Mouse (Mus musculus) hindbrain, embryonic 13.5 days (tissue): Measurements from ENCODE around the gene Eddm3b. TPM values are rescaled to one million over a fixed set of nuclear protein-coding genes. Genes with fewer than 3 reads are reported as not detected.

Experiments used
- ATAC-seq: fragments of 200-750 bp; cut with Nextera tagmentation; 2 replicates; pipeline ENCODE4 v1.8.0; 2017; ENCODE audit warnings: moderate TSS enrichment; ENCODE audit not compliant: low FRiP score
- H3K27ac ChIP-seq: fragments of 300-500 bp; sonication (generic); 2 replicates; pipeline ENCODE4 v1.5.1; 2015; ENCODE audit warnings: inconsistent platforms, mild to moderate bottlenecking, moderate library complexity
- H3K27me3 ChIP-seq: fragments of 300-500 bp; sonication (generic); 2 replicates; pipeline ENCODE4 v1.6.1; 2015; ENCODE audit warnings: mild to moderate bottlenecking, inconsistent platforms
- H3K36me3 ChIP-seq: fragments of 300-500 bp; sonication (generic); 2 replicates; pipeline ENCODE4 v1.6.1; 2015; ENCODE audit warnings: mild to moderate bottlenecking, inconsistent platforms
- H3K4me1 ChIP-seq: fragments of 300-500 bp; sonication (generic); replicated peaks from 2 replicates; pipeline ENCODE4 v1.6.1; 2015; ENCODE audit warnings: inconsistent platforms
- H3K4me2 ChIP-seq: fragments of 300-500 bp; sonication (generic); 2 replicates; pipeline ENCODE4 v1.6.1; 2015; ENCODE audit warnings: inconsistent platforms, mild to moderate bottlenecking, moderate library complexity
- H3K4me3 ChIP-seq: fragments of 300-500 bp; sonication (generic); 2 replicates; pipeline ENCODE4 v1.5.1; 2015; ENCODE audit warnings: mild to moderate bottlenecking, inconsistent platforms
- H3K9ac ChIP-seq: fragments of 300-500 bp; sonication (generic); 2 replicates; pipeline ENCODE4 v1.6.1; 2015; ENCODE audit warnings: mild to moderate bottlenecking, inconsistent platforms
- H3K9me3 ChIP-seq: fragments of 300-500 bp; sonication (generic); 2 replicates; pipeline ENCODE4 v1.6.1; 2016; ENCODE audit warnings: inconsistent platforms
- WGBS: fragments of 180-500 bp; shearing (Covaris S2); methylation state at CpG from one replicate; pipeline ENCODE4 v1.1.7; 2015; 5-methylcytosine and 5-hydroxymethylcytosine counted together
- polyA plus RNA-seq: library from polyadenylated mRNA; unstranded; fragments of >200 nt; fragmentation: Nextera tagmentation; extraction: Ambion mirVana; gene quantifications from 2 replicates; pipeline ENCODE4 v1.2.1, GENCODE M21; 2015

Gene Eddm3b
- polyA plus RNA-seq, 1 experiment from 2014 or later, result not detected

DNA sequence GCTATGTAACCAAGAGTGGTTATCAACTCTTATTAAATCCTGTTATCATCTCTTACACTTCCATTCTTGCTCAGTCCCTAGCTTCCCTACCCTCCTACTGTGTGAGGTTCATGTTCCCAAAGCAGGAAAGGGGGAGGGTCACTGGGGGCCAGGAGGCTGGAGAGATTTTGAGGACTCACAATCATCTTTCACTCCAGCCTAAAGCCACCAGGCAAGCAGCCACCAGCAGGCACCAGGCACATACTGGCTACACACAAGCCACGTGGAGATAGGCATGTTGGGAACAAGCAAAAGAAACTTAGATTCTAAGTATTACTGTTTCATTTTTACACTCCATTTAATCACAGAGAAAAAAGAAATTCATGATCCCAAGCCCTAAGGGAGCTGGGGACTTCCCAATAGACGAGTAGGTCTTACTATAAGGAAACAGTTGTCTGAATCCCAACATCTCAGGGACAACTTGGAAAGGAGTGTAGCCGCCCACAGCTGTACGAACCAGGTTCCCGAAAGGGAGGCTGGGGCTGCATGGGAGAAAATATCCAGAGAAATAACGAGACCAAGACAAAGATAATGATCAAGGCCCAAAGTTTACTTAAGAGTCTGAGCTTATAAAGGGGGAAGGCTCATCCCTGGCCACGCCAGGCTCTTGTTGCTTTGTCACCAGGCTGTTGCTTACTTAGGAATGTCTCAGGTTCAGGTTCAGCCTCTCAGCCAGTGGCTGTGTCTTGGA, 17.0 kb downstream of the Eddm3b start:
- Histone ChIP-seq H3K4me3 (no peak overlapping the region), H3K9me3 (no peaks in the 10 kb centered on the region), H3K9ac (no peak overlapping the region), H3K27me3 (no peaks in the 10 kb centered on the region), H3K36me3 (no peaks in the 10 kb centered on the region), H3K4me1 (no peaks in the 10 kb centered on the region), H3K4me2 (no peak overlapping the region), H3K27ac (no peak overlapping the region)
- 84% methylated on average over 7 of the region's 7 CpGs for WGBS
- no peak for ATAC-seq

DNA sequence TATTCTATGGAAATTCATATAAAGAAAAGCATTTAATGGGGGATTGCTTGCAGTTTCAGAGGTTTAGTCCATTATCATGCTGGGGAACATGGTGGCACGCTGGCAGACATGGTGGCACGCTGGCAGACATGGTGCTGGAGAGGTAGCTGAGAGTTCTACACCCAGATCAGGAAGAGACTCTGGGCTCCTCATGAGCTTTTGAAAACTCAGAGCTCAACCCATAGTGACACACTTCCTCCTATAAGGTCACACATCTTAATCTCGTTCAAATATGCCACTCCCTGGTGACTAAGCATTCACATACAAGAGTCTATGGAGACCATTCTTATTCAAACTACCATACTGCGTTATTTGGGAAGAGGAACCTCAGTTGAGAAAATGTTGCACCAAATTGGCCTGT, 18.1 kb downstream of the Eddm3b start:
- WGBS, result 93% methylated on average over 4 of the region's 4 CpGs
- Histone ChIP-seq H3K4me1 (no peaks in the 10 kb centered on the region), H3K4me3 (no peak overlapping the region), H3K36me3 (no peaks in the 10 kb centered on the region), H3K27me3 (no peaks in the 10 kb centered on the region), H3K4me2 (no peak overlapping the region), H3K9me3 (no peaks in the 10 kb centered on the region), H3K9ac (no peak overlapping the region), H3K27ac (no peak overlapping the region)
- no peak for ATAC-seq

DNA sequence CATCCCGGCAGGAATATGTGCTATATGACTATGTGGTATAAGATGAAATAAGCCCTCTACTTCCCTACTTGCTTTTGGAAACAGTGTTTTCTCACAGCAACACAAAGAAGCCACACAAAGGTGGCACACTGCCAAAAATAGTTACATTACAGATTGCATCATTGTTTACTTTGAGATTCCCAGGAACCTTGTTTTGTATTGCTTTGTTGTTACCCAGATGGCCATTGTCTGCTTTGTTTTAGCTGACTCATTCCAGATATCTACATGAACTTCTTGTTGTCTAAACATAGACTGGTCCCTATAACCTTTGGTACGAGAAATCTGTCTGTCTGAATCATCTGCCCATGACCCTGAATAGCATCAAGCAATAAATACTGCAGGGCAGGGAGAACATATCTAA, 26.1 kb downstream of the Eddm3b start:
- H3K4me2 ChIP-seq, result no peak overlapping the region
- H3K27me3 ChIP-seq, result no peaks in the 10 kb centered on the region
- H3K36me3 ChIP-seq, result no peaks in the 10 kb centered on the region
- WGBS, result 83% methylated on average over 2 of the region's 2 CpGs
- no peak overlapping the region for H3K9ac ChIP-seq
- no peak for ATAC-seq
- H3K27ac ChIP-seq, result no peak overlapping the region
- no peaks in the 10 kb centered on the region for H3K9me3 ChIP-seq
- H3K4me3 ChIP-seq, result no peak overlapping the region
- H3K4me1 ChIP-seq, result no peaks in the 10 kb centered on the region

DNA sequence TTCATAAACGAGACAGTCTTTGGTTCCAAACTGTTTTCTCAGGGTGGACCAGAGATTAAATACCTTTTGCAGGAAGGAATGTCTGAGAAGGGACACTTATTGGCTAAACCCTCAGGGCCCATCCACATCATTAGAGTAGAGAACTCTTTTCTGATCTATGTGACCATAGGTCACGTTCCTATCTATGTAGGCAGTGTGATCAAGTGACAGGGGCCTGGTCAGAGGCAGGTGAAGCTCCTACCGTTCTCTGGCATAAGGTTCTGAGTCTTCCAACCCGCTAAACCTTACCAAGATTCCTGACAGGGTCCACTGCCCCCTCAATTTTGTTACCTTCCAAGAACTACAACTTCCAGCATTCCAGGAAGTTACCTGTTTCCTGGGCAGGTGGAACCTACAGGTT, 27.9 kb downstream of the Eddm3b start:
- Histone ChIP-seq H3K27me3 (no peaks in the 10 kb centered on the region), H3K9me3 (no peaks in the 10 kb centered on the region), H3K27ac (no peak overlapping the region), H3K4me1 (no peaks in the 10 kb centered on the region; the same call in 1 of the 2 replicates), H3K4me2 (no peak overlapping the region), H3K9ac (no peak overlapping the region), H3K4me3 (no peak overlapping the region), H3K36me3 (no peaks in the 10 kb centered on the region)
- WGBS, result 92% methylated on average over 4 of the region's 4 CpGs
- no peak for ATAC-seq

DNA sequence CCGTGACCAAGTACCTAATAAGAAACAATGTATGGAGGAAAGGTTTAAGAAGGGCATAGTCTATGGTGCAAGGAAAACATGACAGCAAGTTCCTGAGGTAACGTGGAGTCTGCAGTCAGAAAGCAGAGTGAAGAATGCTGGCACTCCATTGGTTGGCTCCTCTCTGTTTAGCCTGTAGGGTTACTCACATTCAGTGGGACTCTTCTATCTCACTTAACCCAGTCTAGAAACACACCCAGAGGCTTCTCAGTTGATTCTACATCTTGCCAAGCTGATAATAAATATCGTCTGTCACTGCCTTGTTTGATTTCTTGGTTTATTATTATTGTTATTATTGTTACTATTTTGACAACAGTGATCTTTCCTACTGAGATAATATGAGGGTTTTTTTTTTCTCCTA, 28.3 kb downstream of the Eddm3b start:
- WGBS, result 84% methylated on average over 3 of the region's 3 CpGs
- H3K27ac ChIP-seq, result no peak overlapping the region
- H3K36me3 ChIP-seq, result no peaks in the 10 kb centered on the region
- no peak overlapping the region for H3K4me2 ChIP-seq
- ATAC-seq, result no peak
- H3K9me3 ChIP-seq, result no peaks in the 10 kb centered on the region
- H3K9ac ChIP-seq, result no peak overlapping the region
- no peaks in the 10 kb centered on the region for H3K27me3 ChIP-seq
- no peaks in the 10 kb centered on the region; the same call in 1 of the 2 replicates for H3K4me1 ChIP-seq
- H3K4me3 ChIP-seq, result no peak overlapping the region

DNA sequence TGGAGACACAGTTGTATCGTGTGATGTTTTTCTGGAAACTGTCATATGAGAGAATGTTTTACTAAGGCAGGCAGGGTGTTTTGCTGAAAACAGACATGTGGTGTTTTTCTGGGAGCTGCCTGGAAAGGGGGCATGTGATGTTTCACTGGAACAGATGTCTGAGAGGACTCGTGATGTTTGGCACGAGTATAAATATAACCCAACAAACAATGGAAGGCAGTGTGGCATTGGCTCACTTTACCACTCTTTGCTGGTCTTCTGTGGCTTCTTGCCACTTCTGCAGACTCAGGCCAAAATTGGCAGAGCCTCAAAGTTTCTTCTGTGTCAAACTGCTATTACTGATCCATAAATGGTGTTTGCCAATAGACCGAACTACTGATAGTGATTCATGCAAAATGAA, 29.1 kb downstream of the Eddm3b start:
- Histone ChIP-seq H3K4me1 (no peaks in the 10 kb centered on the region; the same call in 1 of the 2 replicates), H3K9ac (no peak overlapping the region), H3K36me3 (no peaks in the 10 kb centered on the region), H3K27ac (no peak overlapping the region), H3K9me3 (no peaks in the 10 kb centered on the region), H3K4me3 (no peak overlapping the region), H3K4me2 (no peak overlapping the region), H3K27me3 (no peaks in the 10 kb centered on the region)
- WGBS, result 87% methylated on average over 4 of the region's 4 CpGs
- ATAC-seq, result no peak

DNA sequence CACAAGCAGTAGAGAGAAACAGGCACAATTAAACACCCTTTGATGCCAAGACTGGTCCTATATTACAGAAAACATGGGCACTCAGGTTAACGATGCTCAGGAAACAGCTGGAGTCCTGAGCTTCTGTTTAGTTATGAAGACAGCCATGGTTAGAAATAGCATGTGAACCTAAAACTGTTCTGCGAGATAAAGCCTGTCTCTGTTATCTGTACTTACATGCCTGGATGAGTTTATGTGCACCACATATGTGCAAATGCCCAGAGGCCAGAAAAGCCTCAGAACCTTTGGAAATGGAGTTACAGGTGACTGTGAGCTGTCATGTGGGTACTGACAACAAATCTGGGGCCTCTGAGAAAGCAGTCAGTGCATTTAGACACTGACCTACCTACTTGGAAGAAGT, 29.7 kb downstream of the Eddm3b start:
- WGBS, result 87% methylated on average over 2 of the region's 2 CpGs
- Histone ChIP-seq H3K9ac (no peak overlapping the region), H3K4me2 (no peak overlapping the region), H3K36me3 (no peaks in the 10 kb centered on the region), H3K4me3 (no peak overlapping the region), H3K9me3 (no peaks in the 10 kb centered on the region), H3K27ac (no peak overlapping the region), H3K4me1 (no peaks in the 10 kb centered on the region; the same call in 1 of the 2 replicates), H3K27me3 (no peaks in the 10 kb centered on the region)
- no peak for ATAC-seq

DNA sequence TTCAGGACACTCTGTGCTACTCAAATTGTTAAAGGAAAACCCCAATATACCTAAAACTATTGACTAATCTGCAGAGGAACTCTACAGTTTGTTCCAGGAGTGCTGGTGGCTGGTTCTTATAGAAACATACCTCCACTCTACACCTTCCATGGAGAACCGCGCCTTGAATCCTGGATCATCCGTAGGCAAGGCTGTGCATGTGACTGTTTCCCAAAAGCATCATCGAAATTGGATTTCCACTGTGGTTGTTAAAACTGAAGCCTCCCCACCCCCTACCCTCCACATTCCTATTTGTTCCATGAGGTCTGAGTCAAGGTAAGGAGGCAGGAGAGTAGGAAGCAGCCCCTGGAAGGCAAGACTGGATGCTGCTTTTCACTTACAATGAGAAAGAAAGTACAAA, 30.2 kb downstream of the Eddm3b start:
- Histone ChIP-seq H3K36me3 (no peaks in the 10 kb centered on the region), H3K27me3 (no peaks in the 10 kb centered on the region), H3K9me3 (no peaks in the 10 kb centered on the region), H3K4me3 (no peak overlapping the region), H3K4me1 (no peaks in the 10 kb centered on the region; the same call in 1 of the 2 replicates), H3K9ac (no peak overlapping the region), H3K4me2 (no peak overlapping the region), H3K27ac (no peak overlapping the region)
- WGBS, result 96% methylated on average over 4 of the region's 4 CpGs
- no peak for ATAC-seq

DNA sequence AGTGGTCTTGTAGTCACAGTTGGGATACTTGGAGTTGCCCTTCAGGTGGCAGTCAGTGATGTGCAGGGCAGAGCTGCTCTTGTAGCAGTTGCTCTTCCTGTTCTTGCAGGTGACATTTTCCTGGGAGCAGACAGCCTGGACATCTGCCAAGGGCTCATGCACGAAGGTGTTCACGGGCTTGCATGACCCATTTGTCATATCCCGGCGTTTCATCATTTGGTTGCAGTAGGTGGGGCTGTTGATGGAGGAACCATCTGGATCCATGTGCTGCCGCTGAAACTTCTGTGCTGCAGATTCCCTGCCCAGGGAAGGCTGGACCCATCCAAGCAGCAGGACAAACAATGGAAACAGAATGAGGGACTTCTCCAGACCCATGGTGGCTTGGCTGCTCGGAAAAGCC, 31.3 kb downstream of the Eddm3b start:
- ATAC-seq, result no peak
- Histone ChIP-seq H3K27ac (no peak overlapping the region), H3K9ac (no peak overlapping the region), H3K27me3 (no peaks in the 10 kb centered on the region), H3K9me3 (no peaks in the 10 kb centered on the region), H3K36me3 (no peaks in the 10 kb centered on the region), H3K4me2 (no peak overlapping the region), H3K4me3 (no peak overlapping the region), H3K4me1 (no peaks in the 10 kb centered on the region; the same call in 1 of the 2 replicates)
- WGBS, result 90% methylated on average over 6 of the region's 6 CpGs

DNA sequence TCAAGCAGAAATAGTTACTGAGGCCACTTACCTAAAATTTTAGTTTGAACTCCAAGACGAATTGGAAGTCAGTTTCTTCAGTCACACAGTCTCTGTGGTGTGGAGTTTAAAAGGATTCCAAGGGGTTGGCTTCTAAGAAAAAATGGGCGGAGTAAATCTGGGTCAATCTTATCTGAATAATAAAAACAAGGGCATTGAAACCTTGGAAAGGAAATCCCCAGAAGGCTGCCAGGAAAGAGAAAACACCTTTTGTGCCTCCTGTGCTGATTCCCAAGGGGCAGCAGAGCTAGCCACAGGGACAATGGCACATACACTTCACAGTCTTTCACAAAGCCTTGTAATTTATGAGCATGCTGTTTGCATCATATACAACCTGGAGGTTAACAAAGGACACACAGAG, 32.5 kb downstream of the Eddm3b start, which contains the start of gene Rnase1:
Rnase1 (minus strand) TSS at position 101 of the 400 bp plus-strand sequence.
- no peaks in the 10 kb centered on the region for H3K9me3 ChIP-seq
- no peak for ATAC-seq
- no peaks in the 10 kb centered on the region for H3K36me3 ChIP-seq
- no peak within 1 kb of the TSS for H3K9ac ChIP-seq
- no peaks in the 10 kb centered on the region; the same call in 1 of the 2 replicates for H3K4me1 ChIP-seq
- no peak within 1 kb of the TSS for H3K4me2 ChIP-seq
- no peak within 1 kb of the TSS for H3K4me3 ChIP-seq
- H3K27ac ChIP-seq, result no peak within 1 kb of the TSS
- WGBS, result 41% methylated on average over 2 of the region's 2 CpGs
- no peaks in the 10 kb centered on the region for H3K27me3 ChIP-seq

DNA sequence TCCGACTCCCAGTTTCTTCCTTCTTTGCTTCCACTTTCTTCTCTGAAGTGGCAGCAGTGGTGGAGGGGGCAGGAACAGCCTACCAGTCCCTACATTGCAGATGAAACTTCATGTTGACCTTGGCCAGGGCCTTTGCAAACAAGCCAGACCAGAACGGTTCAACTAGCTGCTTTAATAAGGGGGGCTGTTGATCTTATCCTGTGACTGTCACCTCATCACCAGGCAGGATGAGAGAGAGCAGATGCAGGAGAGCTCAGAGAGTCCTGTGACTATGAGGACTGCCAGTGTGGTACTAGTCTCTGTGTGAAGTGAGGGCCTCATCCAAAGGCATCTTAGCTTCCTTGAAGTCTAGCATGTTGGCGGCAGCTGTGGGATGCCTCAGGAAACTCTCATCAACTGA, 33.8 kb downstream of the Eddm3b start:
- no peaks in the 10 kb centered on the region for H3K36me3 ChIP-seq
- no peak overlapping the region for H3K9ac ChIP-seq
- H3K4me3 ChIP-seq, result no peak overlapping the region
- ATAC-seq, result no peak
- no peaks in the 10 kb centered on the region for H3K27me3 ChIP-seq
- H3K4me2 ChIP-seq, result no peak overlapping the region
- H3K9me3 ChIP-seq, result no peaks in the 10 kb centered on the region
- H3K4me1 ChIP-seq, result no peaks in the 10 kb centered on the region; the same call in 1 of the 2 replicates
- WGBS, result 64% methylated on average over 3 of the region's 3 CpGs
- H3K27ac ChIP-seq, result no peak overlapping the region

DNA sequence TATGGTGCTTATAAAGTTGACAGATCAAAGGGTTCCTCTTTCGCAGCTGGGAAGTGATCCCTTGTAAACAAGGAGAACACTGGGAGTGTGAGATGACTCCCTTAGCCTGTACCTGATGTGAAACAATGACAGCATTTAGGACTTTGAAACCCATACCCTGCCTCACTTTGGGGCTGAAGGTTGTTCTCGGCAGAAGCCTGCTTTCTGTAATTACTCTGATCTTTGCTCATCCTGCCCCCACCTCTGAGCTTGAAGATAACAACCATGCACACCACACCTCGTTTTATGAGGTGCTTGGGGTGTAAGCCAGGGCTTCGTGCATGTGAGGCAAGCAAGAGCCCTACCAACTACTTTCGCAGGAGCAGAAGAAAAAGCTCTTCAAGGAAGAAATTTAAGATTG, 34.9 kb downstream of the Eddm3b start:
- no peak overlapping the region for H3K4me3 ChIP-seq

DNA sequence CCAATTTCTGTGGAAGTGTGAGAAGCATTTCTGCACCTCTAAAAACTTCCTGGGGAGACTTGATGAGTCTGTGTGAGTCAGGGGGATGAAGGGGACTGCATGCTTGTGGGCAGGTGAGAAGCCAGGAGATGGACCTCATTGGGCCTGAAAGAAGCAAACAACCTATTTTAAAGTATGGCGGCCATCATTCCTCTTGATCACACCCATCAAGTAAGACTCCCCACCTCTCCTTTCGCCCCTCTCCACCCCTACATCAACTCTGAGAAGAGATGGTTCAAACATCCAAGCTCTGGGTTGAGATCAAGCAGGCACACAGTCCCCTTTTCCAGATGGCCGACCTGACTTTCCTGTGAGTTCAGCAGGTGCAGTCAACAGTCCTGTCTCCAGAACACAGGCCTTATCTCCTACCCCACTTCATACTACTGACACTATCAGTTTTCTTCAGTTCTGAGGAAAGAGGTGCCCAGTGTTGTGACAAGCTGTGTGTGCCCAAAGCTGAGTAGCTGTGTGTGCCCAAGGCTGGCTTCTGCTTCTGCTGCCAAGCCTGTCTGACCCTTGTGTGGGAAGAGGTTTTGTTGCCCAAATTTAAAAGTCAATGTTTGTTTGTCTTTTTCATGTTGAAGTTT, 36.1 kb downstream of the Eddm3b start:
- Histone ChIP-seq H3K9me3 (no peaks in the 10 kb centered on the region), H3K27ac (no peak overlapping the region), H3K9ac (no peak overlapping the region), H3K4me3 (no peak overlapping the region), H3K27me3 (no peaks in the 10 kb centered on the region), H3K4me2 (no peak overlapping the region), H3K4me1 (no peaks in the 10 kb centered on the region; the same call in 1 of the 2 replicates), H3K36me3 (no peaks in the 10 kb centered on the region)
- no peak for ATAC-seq
- 85% methylated on average over 3 of the region's 3 CpGs for WGBS

More for the DNA sequence above, 34.9 kb downstream of the Eddm3b start:
- no peak for ATAC-seq
- H3K9ac ChIP-seq, result no peak overlapping the region
- no peak overlapping the region for H3K27ac ChIP-seq
- no peaks in the 10 kb centered on the region for H3K36me3 ChIP-seq
- no peaks in the 10 kb centered on the region for H3K9me3 ChIP-seq
- H3K4me1 ChIP-seq, result no peaks in the 10 kb centered on the region; the same call in 1 of the 2 replicates
- no peak overlapping the region for H3K4me2 ChIP-seq
- no peaks in the 10 kb centered on the region for H3K27me3 ChIP-seq
- WGBS, result 79% methylated on average over 5 of the region's 5 CpGs
